Mouse (Mus musculus) testis, adult 2 months (tissue): ENCODE results near the gene Ecm1. TPM values are rescaled to one million over a fixed set of nuclear protein-coding genes. Genes with fewer than 3 reads are reported as not detected.

ENCODE experiments used
- H3K27ac ChIP-seq: fragments of 200-500 bp; 2 replicates; pipeline ENCODE4 v1.5.1; 2012; ENCODE audit warnings: low read depth, low read length; ENCODE audit not compliant: control insufficient read depth, insufficient read depth
- H3K27me3 ChIP-seq: fragments of 200-500 bp; 2 replicates; pipeline ENCODE4 v1.6.1; 2012; ENCODE audit warnings: mild to moderate bottlenecking, low read length, moderate library complexity; ENCODE audit not compliant: control insufficient read depth, insufficient read depth
- H3K36me3 ChIP-seq: fragments of 200-500 bp; 2 replicates; pipeline ENCODE4 v1.6.1; 2012; ENCODE audit warnings: mild to moderate bottlenecking, low read length; ENCODE audit not compliant: control insufficient read depth, insufficient read depth
- H3K4me1 ChIP-seq: fragments of 200-500 bp; 2 replicates; pipeline ENCODE4 v1.6.1; 2012; ENCODE audit warnings: low read length; ENCODE audit not compliant: control insufficient read depth, insufficient read depth
- H3K4me3 ChIP-seq: fragments of 200-500 bp; 2 replicates; pipeline ENCODE4 v1.5.1; 2012; ENCODE audit warnings: low read depth, mild to moderate bottlenecking, low read length, moderate library complexity, mixed read lengths; ENCODE audit not compliant: control insufficient read depth
- CTCF ChIP-seq: fragments of 200-500 bp; IDR thresholded peaks from 2 replicates; pipeline ENCODE4 v1.5.1; 2012; ENCODE audit warnings: low read depth, mild to moderate bottlenecking, inconsistent platforms, low read length, moderate library complexity; ENCODE audit not compliant: control insufficient read depth, insufficient read depth, insufficient replicate concordance
- POLR2A ChIP-seq: fragments of 200-500 bp; IDR thresholded peaks from 2 replicates; pipeline ENCODE4 v1.6.1; 2012; ENCODE audit warnings: low read depth, mild to moderate bottlenecking, inconsistent platforms, low read length, moderate library complexity; ENCODE audit not compliant: control insufficient read depth
- polyA plus RNA-seq: library from polyadenylated mRNA; depleted of rRNA; stranded (reverse); fragments of >200 nt; gene quantifications from 2 replicates; pipeline ENCODE4 v1.2.3, GENCODE M21; 2012; rRNA removed

The Ecm1 gene
- polyA plus RNA-seq, 1 experiment: 26.7 TPM

- Histone ChIP-seq H3K4me1 (peaks cover 15% of the 10 kb centered on the region), H3K4me3 (no peak overlapping the region), H3K27ac (no peak overlapping the region)
Observed at GRCm38 (mm10) chr3:95689171-95689915, 50.0 kb downstream of the Ecm1 start.

GRCm38 (mm10) chr3:95687524-95688421, 51.6 kb downstream of the Ecm1 start, which contains the start of gene Adamtsl4:
TSS of gene Adamtsl4 (minus strand) at chr3:95687917.
- peak within 1 kb of the TSS; percentile 70 for H3K4me3 ChIP-seq
- peak within 1 kb of the TSS; percentile 32; the same call in 1 of the 2 replicates for H3K27ac ChIP-seq
- H3K36me3 ChIP-seq: no peaks in the 10 kb centered on the region
- H3K27me3 ChIP-seq: no peaks in the 10 kb centered on the region; the same call in 1 of the 2 replicates
- peaks cover 15% of the 10 kb centered on the region for H3K4me1 ChIP-seq
- TF ChIP-seq POLR2A: 0 out of 2 replicates have a peak, but pooled peaks have one; percentile 13
- no peak for TF ChIP-seq CTCF

More at GRCm38 (mm10) chr3:95689171-95689915, 50.0 kb downstream of the Ecm1 start:
- H3K36me3 ChIP-seq: no peaks in the 10 kb centered on the region
- H3K27me3 ChIP-seq: no peaks in the 10 kb centered on the region; the same call in 1 of the 2 replicates
- TF ChIP-seq CTCF: no peak

GRCm38 (mm10) chr3:95687168-95687523, 52.2 kb downstream of the Ecm1 start:
- Histone ChIP-seq H3K27ac (no peak overlapping the region), H3K27me3 (no peaks in the 10 kb centered on the region; the same call in 1 of the 2 replicates), H3K4me3 (peak overlapping the region; percentile 70), H3K36me3 (no peaks in the 10 kb centered on the region), H3K4me1 (peaks cover 15% of the 10 kb centered on the region)
- TF ChIP-seq POLR2A (no peak), CTCF (no peak)

- Histone ChIP-seq H3K27me3 (no peaks in the 10 kb centered on the region; the same call in 1 of the 2 replicates), H3K36me3 (no peaks in the 10 kb centered on the region), H3K4me1 (peaks cover 15% of the 10 kb centered on the region), H3K27ac (no peak overlapping the region), H3K4me3 (no peak overlapping the region)
- TF ChIP-seq POLR2A (no peak), CTCF (no peak)
Observed at GRCm38 (mm10) chr3:95686492-95687167, 52.7 kb downstream of the Ecm1 start.

- Histone ChIP-seq H3K27ac (no peak overlapping the region), H3K4me1 (peaks cover 15% of the 10 kb centered on the region), H3K27me3 (no peaks in the 10 kb centered on the region; the same call in 1 of the 2 replicates), H3K4me3 (no peak overlapping the region), H3K36me3 (no peaks in the 10 kb centered on the region)
- TF ChIP-seq POLR2A (no peak), CTCF (no peak)
Observed at GRCm38 (mm10) chr3:95685701-95686100, 53.7 kb downstream of the Ecm1 start.

- H3K27ac ChIP-seq: no peak overlapping the region
- TF ChIP-seq CTCF (no peak), POLR2A (no peak)
- H3K4me1 ChIP-seq: peaks cover 15% of the 10 kb centered on the region
- no peaks in the 10 kb centered on the region; the same call in 1 of the 2 replicates for H3K27me3 ChIP-seq
- H3K4me3 ChIP-seq: no peak overlapping the region
- H3K36me3 ChIP-seq: no peaks in the 10 kb centered on the region
Observed at GRCm38 (mm10) chr3:95685301-95685700, 54.1 kb downstream of the Ecm1 start.

GRCm38 (mm10) chr3:95684846-95685245, 54.5 kb downstream of the Ecm1 start:
- Histone ChIP-seq H3K27ac (no peak overlapping the region), H3K27me3 (no peaks in the 10 kb centered on the region; the same call in 1 of the 2 replicates), H3K4me3 (no peak overlapping the region), H3K36me3 (no peaks in the 10 kb centered on the region), H3K4me1 (peaks cover 15% of the 10 kb centered on the region)
- TF ChIP-seq CTCF: no peak
- TF ChIP-seq POLR2A: no peak

Other genes starting within 250 kb of the Ecm1 start
- gene Ctsk, start 240.3 kb downstream of the Ecm1 start, polyA plus RNA-seq: 1.2 and 1.9 TPM in 2 replicates
- gene Ctss, start 212.8 kb downstream of the Ecm1 start, polyA plus RNA-seq: 1.6 and 1.7 TPM in 2 replicates
- gene Hormad1, start 179.9 kb downstream of the Ecm1 start, polyA plus RNA-seq: 19.5 and 29.7 TPM in 2 replicates
- 6.7 and 7.8 TPM in 2 replicates for gene Golph3l, start 150.6 kb downstream of the Ecm1 start, polyA plus RNA-seq
- gene Ensa, start 114.6 kb downstream of the Ecm1 start, polyA plus RNA-seq: 11.1 and 13.9 TPM in 2 replicates
- gene Mcl1, start 80.8 kb downstream of the Ecm1 start, polyA plus RNA-seq: 27.4 and 40.2 TPM in 2 replicates
- 0.74 and 2.3 TPM in 2 replicates for gene Adamtsl4, start 51.7 kb downstream of the Ecm1 start, polyA plus RNA-seq
- 24.7 and 25.7 TPM in 2 replicates for gene Tars2, start 20.6 kb upstream of the Ecm1 start, polyA plus RNA-seq
- gene Rprd2, start 79.3 kb upstream of the Ecm1 start, polyA plus RNA-seq: 18.4 and 18.6 TPM in 2 replicates
- gene Prpf3, start 116.3 kb upstream of the Ecm1 start, polyA plus RNA-seq: 14.9 and 15.5 TPM in 2 replicates
- 30.5 and 40.4 TPM in 2 replicates for gene Mrps21, start 131.9 kb upstream of the Ecm1 start, polyA plus RNA-seq
- 16.2 and 16.5 TPM in 2 replicates for gene Ciart, start 142.7 kb upstream of the Ecm1 start, polyA plus RNA-seq
- gene BC028528, start 152.4 kb upstream of the Ecm1 start, polyA plus RNA-seq: 1.7 and 2.4 TPM in 2 replicates
- 14.9 and 17.6 TPM in 2 replicates for gene Aph1a, start 154.4 kb upstream of the Ecm1 start, polyA plus RNA-seq
- 2.0 TPM in 2 replicates for gene Car14, start 165.1 kb upstream of the Ecm1 start, polyA plus RNA-seq
- 4.4 and 6.0 TPM in 2 replicates for gene Anp32e, start 189.7 kb upstream of the Ecm1 start, polyA plus RNA-seq